Mouse (Mus musculus) hindbrain, embryonic 16.5 days (tissue): ENCODE measurements around the gene Brd4. TPM values are rescaled to one million over a fixed set of nuclear protein-coding genes. Genes with fewer than 3 reads are reported as not detected.
A peak's percentile ranks its signal among the peaks of the same experiment; 100 is the strongest.

Experiments
- ATAC-seq: fragments of 200-750 bp; cut with Nextera tagmentation; 2 replicates; pipeline ENCODE4 v1.8.0; 2017; ENCODE audit warnings: moderate TSS enrichment, moderate library complexity
- H3K27ac ChIP-seq: fragments of 300-500 bp; sonication (generic); 2 replicates; pipeline ENCODE4 v1.5.1; 2014; ENCODE audit warnings: low read depth, mild to moderate bottlenecking, control low read depth, low read length, moderate library complexity
- H3K27me3 ChIP-seq: fragments of 300-500 bp; sonication (generic); replicated peaks from 2 replicates; pipeline ENCODE4 v1.6.1; 2014; ENCODE audit warnings: low read length; ENCODE audit not compliant: control insufficient read depth, insufficient read depth
- H3K36me3 ChIP-seq: fragments of 300-500 bp; sonication (generic); 2 replicates; pipeline ENCODE4 v1.6.1; 2014; ENCODE audit warnings: mild to moderate bottlenecking, low read length, moderate library complexity, mixed read lengths; ENCODE audit not compliant: control insufficient read depth, insufficient read depth
- H3K4me1 ChIP-seq: fragments of 300-500 bp; sonication (generic); 2 replicates; pipeline ENCODE4 v1.6.1; 2014; ENCODE audit warnings: low read depth, low read length; ENCODE audit not compliant: control insufficient read depth, insufficient read depth
- H3K4me2 ChIP-seq: fragments of 300-500 bp; sonication (generic); 2 replicates; pipeline ENCODE4 v1.6.1; 2014; ENCODE audit warnings: mild to moderate bottlenecking, low read length, control low read depth, moderate library complexity
- H3K4me3 ChIP-seq: fragments of 300-500 bp; sonication (generic); 2 replicates; pipeline ENCODE4 v1.5.1; 2014; ENCODE audit warnings: mild to moderate bottlenecking, low read length, control low read depth, moderate library complexity
- H3K9ac ChIP-seq: fragments of 300-500 bp; sonication (generic); 2 replicates; pipeline ENCODE4 v1.6.1; 2014; ENCODE audit warnings: low read depth, mild to moderate bottlenecking, control low read depth, low read length, moderate library complexity
- H3K9me3 ChIP-seq: fragments of 300-500 bp; sonication (generic); 2 replicates; pipeline ENCODE4 v1.6.1; 2014; ENCODE audit warnings: mild to moderate bottlenecking, low read length, moderate library complexity; ENCODE audit not compliant: control insufficient read depth
- whole genome bisulfite sequencing: fragments of 180-500 bp; shearing (Covaris S2); extraction: QIAGEN DNeasy Blood & Tissue Kit; methylation state at CpG from one replicate; pipeline ENCODE4 v1.1.7; 2014; 5-methylcytosine and 5-hydroxymethylcytosine counted together
- polyA plus RNA-seq: library from polyadenylated mRNA; unstranded; fragments of >200 nt; fragmentation: Nextera tagmentation; extraction: Ambion mirVana; gene quantifications from 2 replicates; pipeline ENCODE4 v1.2.1, GENCODE M21; 2015

Gene Brd4
- polyA plus RNA-seq, 1 experiment from 2014 or later, result 72.9 TPM

DNA sequence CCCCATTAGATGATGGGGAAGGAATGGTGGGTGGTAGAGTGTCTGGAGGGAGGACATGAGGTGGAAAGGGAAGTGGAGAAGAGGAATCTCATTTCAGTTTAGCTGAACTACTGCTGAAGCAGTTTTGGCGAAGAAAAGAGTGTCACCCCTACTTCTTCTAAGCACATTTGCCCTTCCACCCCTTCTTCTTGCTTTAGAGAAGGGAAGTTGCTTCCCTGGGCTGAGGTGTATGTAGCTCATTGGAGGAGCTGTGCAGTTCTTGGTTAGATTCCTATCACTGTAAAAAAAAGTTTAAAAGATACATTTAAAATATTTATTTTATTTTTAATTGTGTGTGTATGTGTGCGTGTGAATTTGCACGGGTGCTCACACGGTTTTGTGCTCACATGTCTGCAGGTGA, 107.6 kb downstream of the Brd4 start:
- peaks cover 14% of the 10 kb centered on the region for H3K4me1 ChIP-seq

DNA sequence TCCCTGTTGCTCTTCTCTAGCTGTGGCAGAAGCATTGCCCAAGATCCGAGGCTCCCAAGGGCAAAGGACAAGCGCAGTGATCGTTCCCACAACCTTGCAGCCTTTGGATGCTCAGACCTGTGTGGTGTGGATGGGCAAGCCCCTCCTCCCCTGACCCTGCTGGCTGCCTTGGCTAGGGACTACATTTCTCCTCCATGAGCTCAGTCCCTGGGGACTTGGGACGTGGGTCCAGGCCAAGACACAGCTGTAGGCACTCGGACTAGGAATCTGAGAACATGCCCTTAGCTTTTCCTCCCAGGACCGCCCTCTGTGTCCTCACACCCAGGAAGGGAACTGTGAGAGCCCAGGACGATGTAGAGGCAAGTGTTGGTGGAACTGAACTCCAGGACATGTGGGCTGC, 111.4 kb downstream of the Brd4 start:
- ATAC-seq, result no peak
- H3K4me1 ChIP-seq, result no peaks in the 10 kb centered on the region
- no peak overlapping the region for H3K4me3 ChIP-seq
- no peak overlapping the region for H3K27ac ChIP-seq
- WGBS, result 68% methylated on average over 7 of the region's 7 CpGs
- no peaks in the 10 kb centered on the region for H3K36me3 ChIP-seq
- H3K4me2 ChIP-seq, result no peak overlapping the region
- H3K27me3 ChIP-seq, result no peaks in the 10 kb centered on the region
- no peak overlapping the region for H3K9ac ChIP-seq
- H3K9me3 ChIP-seq, result no peaks in the 10 kb centered on the region

More for the DNA sequence above, 107.6 kb downstream of the Brd4 start:
- no peak for ATAC-seq
- no peak overlapping the region for H3K9ac ChIP-seq
- no peak overlapping the region for H3K4me2 ChIP-seq
- WGBS, result 90% methylated on average over 4 of the region's 4 CpGs
- H3K36me3 ChIP-seq, result no peaks in the 10 kb centered on the region
- H3K4me3 ChIP-seq, result no peak overlapping the region
- no peaks in the 10 kb centered on the region for H3K27me3 ChIP-seq
- H3K9me3 ChIP-seq, result no peaks in the 10 kb centered on the region
- H3K27ac ChIP-seq, result no peak overlapping the region

DNA sequence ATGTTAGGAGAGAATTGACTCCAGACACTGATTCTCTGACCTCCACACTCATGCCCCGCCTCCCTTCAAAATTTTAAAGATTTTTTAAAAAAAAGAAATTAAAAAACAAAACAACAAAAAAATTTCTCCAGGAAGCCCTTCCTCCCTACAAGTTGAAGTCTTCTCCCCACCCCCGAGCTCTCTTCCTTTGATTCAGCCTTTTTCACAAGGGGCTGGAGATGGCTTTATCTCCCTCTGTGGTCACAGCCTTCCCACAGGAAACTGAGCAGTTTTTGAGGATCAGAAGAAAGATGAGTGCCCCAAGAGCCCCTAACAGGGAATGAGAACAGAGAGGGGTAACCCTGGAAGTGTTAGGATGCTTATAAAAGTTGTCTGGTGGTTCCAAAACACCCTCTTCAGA, 112.0 kb downstream of the Brd4 start:
- Histone ChIP-seq H3K4me2 (no peak overlapping the region), H3K4me3 (no peak overlapping the region), H3K27ac (no peak overlapping the region), H3K36me3 (no peaks in the 10 kb centered on the region), H3K27me3 (no peaks in the 10 kb centered on the region), H3K4me1 (no peaks in the 10 kb centered on the region), H3K9me3 (no peaks in the 10 kb centered on the region), H3K9ac (no peak overlapping the region)
- no peak for ATAC-seq
- WGBS, result 81% methylated on average over 2 of the region's 2 CpGs

DNA sequence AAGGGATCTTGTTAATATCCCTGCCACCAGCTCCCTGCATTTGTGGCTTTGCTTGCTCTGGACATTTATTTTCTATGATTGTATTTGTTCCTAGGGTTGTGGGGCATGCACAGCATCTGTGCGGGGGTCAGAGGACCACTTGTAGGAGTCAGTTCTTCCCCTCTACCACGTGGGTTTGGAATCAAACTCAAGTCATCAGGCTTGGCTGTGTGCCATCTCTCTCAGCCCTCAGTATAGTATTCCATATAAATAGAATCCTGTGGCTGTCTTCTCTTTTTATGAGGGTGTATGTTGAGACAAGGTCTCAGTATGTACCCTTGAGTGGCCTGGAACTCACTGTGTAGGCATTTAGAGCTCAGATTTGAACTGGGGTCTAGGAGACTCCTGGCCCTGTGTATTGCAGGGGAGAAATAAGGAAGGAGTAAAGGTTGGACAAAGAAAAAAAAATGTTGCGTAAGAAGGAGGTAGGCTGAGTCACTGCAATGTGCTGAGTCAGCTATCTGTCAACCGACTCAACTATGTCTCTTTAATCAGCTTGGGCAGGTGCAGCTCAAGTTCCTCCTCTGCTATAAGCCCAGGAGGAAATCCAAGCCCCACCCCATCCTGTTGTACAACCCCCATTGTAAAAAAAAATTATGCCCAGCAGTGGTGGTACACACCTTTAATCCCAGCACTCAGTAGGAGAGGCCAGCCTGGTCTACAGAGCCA, 114.8 kb downstream of the Brd4 start:
- no peak for ATAC-seq
- H3K4me1 ChIP-seq, result peaks cover 17% of the 10 kb centered on the region
- WGBS, result 81% methylated on average over 4 of the region's 4 CpGs

DNA sequence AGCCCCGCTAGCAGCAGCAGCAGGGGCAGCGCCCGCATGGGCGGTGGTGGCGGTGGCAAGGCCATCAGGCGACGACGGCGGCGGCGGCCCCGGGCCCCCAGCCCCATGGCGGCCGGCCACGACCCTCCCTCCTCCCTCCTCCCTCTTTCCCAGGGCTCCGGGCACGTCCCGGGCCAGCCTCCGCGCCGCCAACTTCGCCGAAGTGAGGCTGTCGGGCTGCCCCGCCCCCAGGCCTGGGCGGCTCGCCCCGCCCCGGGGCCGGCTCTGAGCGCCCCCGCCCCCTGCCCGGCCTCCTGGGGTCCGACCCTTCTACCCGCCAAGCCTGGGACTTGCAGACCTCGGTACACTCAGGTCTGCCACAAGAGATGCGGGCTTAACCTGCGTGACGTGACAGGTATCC, 117.8 kb downstream of the Brd4 start, which contains the start of gene Notch3:
TSS of gene Notch3 (minus strand) at position 166 of the 400 bp plus-strand sequence.
- WGBS, result 0% methylated on average over 29 of the region's 39 CpGs
- peak within 1 kb of the TSS; percentile 81 for H3K9ac ChIP-seq
- H3K4me3 ChIP-seq, result peak within 1 kb of the TSS; percentile 61
- peak; percentile 52 for ATAC-seq
- peak within 1 kb of the TSS; percentile 82 for H3K27ac ChIP-seq
- H3K36me3 ChIP-seq, result no peaks in the 10 kb centered on the region
- no peaks in the 10 kb centered on the region for H3K9me3 ChIP-seq
- peak within 1 kb of the TSS; percentile 94 for H3K4me2 ChIP-seq
- no peaks in the 10 kb centered on the region for H3K27me3 ChIP-seq
- H3K4me1 ChIP-seq, result peaks cover 27% of the 10 kb centered on the region

More for the DNA sequence above, 114.8 kb downstream of the Brd4 start:
- no peaks in the 10 kb centered on the region for H3K36me3 ChIP-seq
- no peak overlapping the region for H3K27ac ChIP-seq
- H3K9me3 ChIP-seq, result no peaks in the 10 kb centered on the region
- H3K4me3 ChIP-seq, result no peak overlapping the region
- H3K27me3 ChIP-seq, result no peaks in the 10 kb centered on the region
- H3K4me2 ChIP-seq, result no peak overlapping the region
- no peak overlapping the region for H3K9ac ChIP-seq

DNA sequence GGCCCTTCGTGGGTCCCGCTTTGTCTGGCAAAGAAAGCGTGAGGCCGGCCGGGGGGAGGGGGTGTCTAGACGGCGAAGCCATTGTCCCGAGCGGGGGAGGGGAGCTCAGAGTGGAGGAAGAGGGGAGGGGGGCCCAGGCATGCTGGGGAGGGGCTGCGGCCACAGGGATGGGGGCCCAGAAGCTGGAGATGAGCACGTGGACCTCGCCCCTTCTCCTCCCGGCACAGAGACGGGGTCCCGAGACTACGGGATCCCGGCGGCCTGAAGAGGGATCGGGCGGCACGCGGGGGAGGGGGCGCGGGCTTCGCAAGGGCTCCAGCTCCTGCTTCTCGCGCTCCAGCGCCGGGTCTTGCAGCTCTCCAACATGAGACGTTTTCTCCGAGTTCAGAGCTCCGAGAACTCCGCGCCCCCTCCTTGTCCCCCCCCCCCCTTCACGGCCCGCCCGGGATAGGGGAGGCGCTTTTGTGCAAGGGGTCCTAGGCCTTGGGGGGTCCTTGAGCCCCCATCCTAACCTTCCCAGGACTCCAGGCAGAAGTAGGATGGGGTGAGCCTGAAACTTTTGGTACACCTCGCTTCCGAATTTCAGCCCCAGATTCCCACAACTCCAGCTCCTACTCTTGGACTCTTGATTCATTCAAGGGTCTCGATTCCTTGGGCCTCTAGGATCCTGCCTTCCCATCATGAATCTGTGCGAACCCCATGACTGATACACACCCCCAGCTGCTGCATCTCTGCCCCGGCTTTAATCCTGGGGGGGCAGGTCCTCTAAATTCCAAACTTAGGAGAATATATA, 118.5 kb downstream of the Brd4 start:
- no peaks in the 10 kb centered on the region for H3K27me3 ChIP-seq
- peak; percentile 60 for ATAC-seq
- no peaks in the 10 kb centered on the region for H3K9me3 ChIP-seq
- H3K27ac ChIP-seq, result peak overlapping the region; percentile 82
- H3K4me1 ChIP-seq, result peaks cover 27% of the 10 kb centered on the region
- peak overlapping the region; percentile 81 for H3K9ac ChIP-seq
- no peaks in the 10 kb centered on the region for H3K36me3 ChIP-seq
- WGBS, result under 1% methylated on average over 21 of the region's 43 CpGs
- peak overlapping the region; percentile 61 for H3K4me3 ChIP-seq
- H3K4me2 ChIP-seq, result peak overlapping the region; percentile 94

DNA sequence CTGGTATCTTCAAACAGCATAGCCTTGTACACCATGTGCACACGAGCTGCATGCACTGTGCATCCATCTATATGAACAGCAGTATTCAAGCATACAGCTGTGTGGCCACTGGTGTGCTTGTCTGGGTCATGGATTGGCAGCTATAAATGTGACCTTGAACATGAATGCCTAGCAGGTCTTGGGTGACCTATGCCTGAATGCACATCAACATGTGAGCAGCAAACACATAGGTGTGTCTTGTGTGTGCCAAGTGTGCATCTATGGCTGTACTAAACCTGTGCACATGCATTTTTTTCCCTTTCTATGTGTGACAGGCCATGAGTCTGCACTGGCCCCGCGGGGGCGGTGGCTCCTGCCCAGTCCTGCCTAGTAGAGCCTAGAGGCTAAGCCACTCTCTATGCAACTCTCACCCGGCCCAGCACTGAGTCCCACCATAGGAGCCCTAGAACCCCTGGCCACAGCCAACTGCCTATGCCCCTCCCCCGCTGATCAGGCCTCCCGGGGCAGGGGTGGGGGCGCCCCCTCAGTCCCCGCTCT, 119.2 kb downstream of the Brd4 start:
- Histone ChIP-seq H3K9ac (peak overlapping the region; percentile 81), H3K4me2 (peak overlapping the region; percentile 94), H3K9me3 (no peaks in the 10 kb centered on the region), H3K4me1 (peaks cover 27% of the 10 kb centered on the region), H3K27ac (peak overlapping the region; percentile 82), H3K27me3 (no peaks in the 10 kb centered on the region), H3K4me3 (peak overlapping the region; percentile 61), H3K36me3 (no peaks in the 10 kb centered on the region)
- WGBS, result 2% methylated on average over 8 of the region's 9 CpGs
- peak; percentile 65 for ATAC-seq

DNA sequence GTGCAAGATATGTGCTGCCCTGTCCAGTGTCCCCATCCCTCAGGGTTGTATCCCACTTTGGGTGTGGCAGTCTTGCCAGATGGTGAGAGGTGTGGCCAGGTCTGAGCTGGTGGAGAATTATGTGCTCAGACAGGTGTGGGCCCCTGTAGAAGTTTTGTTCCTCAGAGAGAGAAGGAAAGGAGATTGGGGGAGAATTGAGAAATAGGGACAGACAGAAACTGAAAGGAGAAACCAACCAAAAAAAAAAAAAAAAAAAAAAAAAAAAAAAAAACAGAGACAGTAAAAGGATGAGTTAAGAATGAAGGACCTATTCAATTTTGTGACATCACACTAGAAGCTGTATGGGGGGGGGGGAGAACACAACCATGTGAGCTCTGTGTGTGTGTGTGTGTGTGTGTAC, 119.7 kb downstream of the Brd4 start:
- Histone ChIP-seq H3K27me3 (no peaks in the 10 kb centered on the region), H3K27ac (no peak overlapping the region; the same call in 1 of the 2 replicates), H3K4me1 (peaks cover 27% of the 10 kb centered on the region), H3K36me3 (no peaks in the 10 kb centered on the region), H3K4me3 (no peak overlapping the region), H3K9ac (no peak overlapping the region; the same call in 1 of the 2 replicates), H3K4me2 (no peak overlapping the region; the same call in 1 of the 2 replicates), H3K9me3 (no peaks in the 10 kb centered on the region)
- ATAC-seq, result no peak
